Mouse (Mus musculus): Measurements from ENCODE around the gene Taf12. TPM values are rescaled to one million over a fixed set of nuclear protein-coding genes. Genes with fewer than 3 reads are reported as not detected.
A peak's percentile ranks its signal among the peaks of the same experiment; 100 is the strongest.

Taf12 gene
- polyA plus RNA-seq, 1 experiment, result 10.3 TPM

GRCm38 (mm10) chr4:132309140-132309848 lies 35.1 kb downstream of the Taf12 start:
- TF ChIP-seq POLR2A (IDR thresholded peaks at IDR 0.05; ENCODE audit: borderline replicate concordance, extremely low read depth, low read depth, low read length), result no peak
- no peak for TF ChIP-seq CTCF (IDR thresholded peaks at IDR 0.05; ENCODE audit: insufficient read depth, low read length)
- DNase-seq, result peak; percentile 25
- WGBS, result 1% methylated on average over 15 of the region's 15 CpGs
- H3K4me3 ChIP-seq (replicated peaks; ENCODE audit: extremely low read depth, low read depth, low read length), result peak overlapping the region; percentile 96
- H3K4me1 ChIP-seq (ENCODE audit: control insufficient read depth, insufficient read depth, low read length), result peaks cover 2% of the 10 kb centered on the region; the same call in 1 of the 2 replicates

- TF ChIP-seq CTCF (IDR thresholded peaks at IDR 0.05; ENCODE audit: insufficient read depth, low read length) (no peak; the same call in 1 of the 2 replicates), POLR2A (IDR thresholded peaks at IDR 0.05; ENCODE audit: borderline replicate concordance, extremely low read depth, low read depth, low read length) (no peak)
- Histone ChIP-seq H3K4me1 (ENCODE audit: control insufficient read depth, insufficient read depth, low read length) (peaks cover 2% of the 10 kb centered on the region; the same call in 1 of the 2 replicates), H3K4me3 (replicated peaks; ENCODE audit: extremely low read depth, low read depth, low read length) (no peak overlapping the region)
- DNase-seq, result peak; percentile 35
- WGBS, result 24% methylated on average over 10 of the region's 10 CpGs
Measured at GRCm38 (mm10) chr4:132309849-132310472, 35.8 kb downstream of the Taf12 start.

GRCm38 (mm10) chr4:132311209-132311608 lies 37.0 kb downstream of the Taf12 start:
- TF ChIP-seq CTCF (IDR thresholded peaks at IDR 0.05; ENCODE audit: insufficient read depth, low read length) (no peak), POLR2A (IDR thresholded peaks at IDR 0.05; ENCODE audit: borderline replicate concordance, extremely low read depth, low read depth, low read length) (no peak)
- WGBS, result 60% methylated on average over 1 of the region's 1 CpGs
- peaks cover 2% of the 10 kb centered on the region; the same call in 1 of the 2 replicates for H3K4me1 ChIP-seq (ENCODE audit: control insufficient read depth, insufficient read depth, low read length)
- H3K4me3 ChIP-seq (replicated peaks; ENCODE audit: extremely low read depth, low read depth, low read length), result no peak overlapping the region
- no peak for DNase-seq

GRCm38 (mm10) chr4:132311801-132312200 lies 37.6 kb downstream of the Taf12 start:
- H3K4me3 ChIP-seq (replicated peaks; ENCODE audit: extremely low read depth, low read depth, low read length), result no peak overlapping the region
- DNase-seq, result no peak
- WGBS, result 69% methylated on average over 3 of the region's 3 CpGs
- H3K4me1 ChIP-seq (ENCODE audit: control insufficient read depth, insufficient read depth, low read length), result peaks cover 2% of the 10 kb centered on the region; the same call in 1 of the 2 replicates
- TF ChIP-seq CTCF (IDR thresholded peaks at IDR 0.05; ENCODE audit: insufficient read depth, low read length) (no peak), POLR2A (IDR thresholded peaks at IDR 0.05; ENCODE audit: borderline replicate concordance, extremely low read depth, low read depth, low read length) (no peak)

- TF ChIP-seq POLR2A (IDR thresholded peaks at IDR 0.05; ENCODE audit: borderline replicate concordance, extremely low read depth, low read depth, low read length) (no peak), CTCF (IDR thresholded peaks at IDR 0.05; ENCODE audit: insufficient read depth, low read length) (no peak)
- DNase-seq, result no peak
- Histone ChIP-seq H3K4me3 (replicated peaks; ENCODE audit: extremely low read depth, low read depth, low read length) (no peak overlapping the region), H3K4me1 (ENCODE audit: control insufficient read depth, insufficient read depth, low read length) (peaks cover 2% of the 10 kb centered on the region; the same call in 1 of the 2 replicates)
- 88% methylated on average over 5 of the region's 5 CpGs for WGBS
Measured at GRCm38 (mm10) chr4:132312627-132313026, 38.5 kb downstream of the Taf12 start.

- H3K4me3 ChIP-seq (replicated peaks; ENCODE audit: extremely low read depth, low read depth, low read length), result no peak overlapping the region
- H3K4me1 ChIP-seq (ENCODE audit: control insufficient read depth, insufficient read depth, low read length), result no peaks in the 10 kb centered on the region
- no peak for TF ChIP-seq POLR2A (IDR thresholded peaks at IDR 0.05; ENCODE audit: borderline replicate concordance, extremely low read depth, low read depth, low read length)
- TF ChIP-seq CTCF (IDR thresholded peaks at IDR 0.05; ENCODE audit: insufficient read depth, low read length), result no peak
- WGBS, result 89% methylated on average over 8 of the region's 8 CpGs
- DNase-seq, result no peak
Measured at GRCm38 (mm10) chr4:132315711-132316110, 41.5 kb downstream of the Taf12 start.

- TF ChIP-seq CTCF (IDR thresholded peaks at IDR 0.05; ENCODE audit: insufficient read depth, low read length) (no peak), POLR2A (IDR thresholded peaks at IDR 0.05; ENCODE audit: borderline replicate concordance, extremely low read depth, low read depth, low read length) (no peak)
- H3K4me1 ChIP-seq (ENCODE audit: control insufficient read depth, insufficient read depth, low read length), result peaks cover 6% of the 10 kb centered on the region
- DNase-seq, result no peak
- H3K4me3 ChIP-seq (replicated peaks; ENCODE audit: extremely low read depth, low read depth, low read length), result no peak overlapping the region
- WGBS, result 74% methylated on average over 5 of the region's 5 CpGs
Measured at GRCm38 (mm10) chr4:132326481-132326880, 52.3 kb downstream of the Taf12 start.

- no peak for DNase-seq
- 60% methylated on average over 14 of the region's 14 CpGs for WGBS
- peaks cover 6% of the 10 kb centered on the region for H3K4me1 ChIP-seq (ENCODE audit: control insufficient read depth, insufficient read depth, low read length)
- H3K4me3 ChIP-seq (replicated peaks; ENCODE audit: extremely low read depth, low read depth, low read length), result peak overlapping the region; percentile 54
- TF ChIP-seq CTCF (IDR thresholded peaks at IDR 0.05; ENCODE audit: insufficient read depth, low read length) (no peak), POLR2A (IDR thresholded peaks at IDR 0.05; ENCODE audit: borderline replicate concordance, extremely low read depth, low read depth, low read length) (no peak)
Measured at GRCm38 (mm10) chr4:132328391-132328982, 54.3 kb downstream of the Taf12 start.

- H3K4me1 ChIP-seq (ENCODE audit: control insufficient read depth, insufficient read depth, low read length), result peaks cover 6% of the 10 kb centered on the region
- TF ChIP-seq POLR2A (IDR thresholded peaks at IDR 0.05; ENCODE audit: borderline replicate concordance, extremely low read depth, low read depth, low read length), result peak; percentile 75
- no peak for TF ChIP-seq CTCF (IDR thresholded peaks at IDR 0.05; ENCODE audit: insufficient read depth, low read length)
- under 1% methylated on average over 52 of the region's 52 CpGs for WGBS
- peak within 1 kb of the TSS; percentile 54 for H3K4me3 ChIP-seq (replicated peaks; ENCODE audit: extremely low read depth, low read depth, low read length)
- DNase-seq, result peak; percentile 89
Measured at GRCm38 (mm10) chr4:132329115-132329834, 55.1 kb downstream of the Taf12 start, which contains the start of gene Trnau1ap. TSS of gene Trnau1ap (minus strand) at chr4:132329538.

Measured in lung, adult 2 months (tissue).